Mouse (Mus musculus): ENCODE results near the gene Spaca4. TPM values are rescaled to one million over a fixed set of nuclear protein-coding genes. Genes with fewer than 3 reads are reported as not detected.

Spaca4 gene
- polyA plus RNA-seq, 1 experiment from 2014 or later, result not detected

GRCm38 (mm10) chr7:45689099-45689498, 36.5 kb downstream of the Spaca4 start:
- Histone ChIP-seq H3K27me3 (ENCODE audit: insufficient read depth, low read length) (no peaks in the 10 kb centered on the region), H3K9me3 (ENCODE audit: low read depth, low read length) (no peaks in the 10 kb centered on the region), H3K9ac (no peak overlapping the region), H3K4me1 (ENCODE audit: insufficient read depth) (no peaks in the 10 kb centered on the region), H3K4me3 (ENCODE audit: low read depth, low read length) (no peak overlapping the region), H3K4me2 (no peak overlapping the region), H3K27ac (ENCODE audit: low read depth) (no peak overlapping the region), H3K36me3 (ENCODE audit: insufficient read depth) (no peaks in the 10 kb centered on the region)
- DNase-seq (no peak), ATAC-seq (ENCODE audit: insufficient read depth) (no peak)
- TF ChIP-seq CTCF (IDR thresholded peaks at IDR 0.05; ENCODE audit: low read depth), result no peak
- 56% methylated on average over 6 of the region's 6 CpGs for WGBS

- no peak for DNase-seq
- Histone ChIP-seq H3K4me1 (ENCODE audit: insufficient read depth) (peaks cover 7% of the 10 kb centered on the region; the same call in 1 of the 2 replicates), H3K9me3 (ENCODE audit: low read depth, low read length) (no peaks in the 10 kb centered on the region), H3K4me2 (no peak overlapping the region), H3K27ac (ENCODE audit: low read depth) (no peak overlapping the region), H3K9ac (no peak overlapping the region), H3K27me3 (ENCODE audit: insufficient read depth, low read length) (no peaks in the 10 kb centered on the region), H3K4me3 (ENCODE audit: low read depth, low read length) (no peak overlapping the region), H3K36me3 (ENCODE audit: insufficient read depth) (no peaks in the 10 kb centered on the region)
- 52% methylated on average over 3 of the region's 3 CpGs for WGBS
- ATAC-seq (ENCODE audit: insufficient read depth), result no peak
- no peak for TF ChIP-seq CTCF (IDR thresholded peaks at IDR 0.05; ENCODE audit: low read depth)
Observed at GRCm38 (mm10) chr7:45686841-45687240, 38.8 kb downstream of the Spaca4 start.

GRCm38 (mm10) chr7:45685811-45686210, 39.8 kb downstream of the Spaca4 start:
- no peak overlapping the region for H3K27ac ChIP-seq (ENCODE audit: low read depth)
- TF ChIP-seq CTCF (IDR thresholded peaks at IDR 0.05; ENCODE audit: low read depth), result no peak
- H3K4me3 ChIP-seq (ENCODE audit: low read depth, low read length), result no peak overlapping the region
- DNase-seq, result no peak
- no peak overlapping the region for H3K9ac ChIP-seq
- ATAC-seq (ENCODE audit: insufficient read depth), result no peak
- H3K9me3 ChIP-seq (ENCODE audit: low read depth, low read length), result no peaks in the 10 kb centered on the region
- H3K4me1 ChIP-seq (ENCODE audit: insufficient read depth), result peaks cover 7% of the 10 kb centered on the region; the same call in 1 of the 2 replicates
- H3K36me3 ChIP-seq (ENCODE audit: insufficient read depth), result no peaks in the 10 kb centered on the region
- no peaks in the 10 kb centered on the region for H3K27me3 ChIP-seq (ENCODE audit: insufficient read depth, low read length)
- H3K4me2 ChIP-seq, result no peak overlapping the region
- WGBS, result 26% methylated on average over 10 of the region's 10 CpGs

GRCm38 (mm10) chr7:45683396-45684050, 42.1 kb downstream of the Spaca4 start, which contains the start of gene Ntn5:
Gene Ntn5, plus strand, starts transcription at chr7:45684022.
- Histone ChIP-seq H3K27ac (ENCODE audit: low read depth) (no peak within 1 kb of the TSS), H3K27me3 (ENCODE audit: insufficient read depth, low read length) (no peaks in the 10 kb centered on the region), H3K9me3 (ENCODE audit: low read depth, low read length) (no peaks in the 10 kb centered on the region), H3K4me1 (ENCODE audit: insufficient read depth) (peaks cover 7% of the 10 kb centered on the region; the same call in 1 of the 2 replicates), H3K9ac (no peak within 1 kb of the TSS; the same call in 1 of the 2 replicates), H3K4me3 (ENCODE audit: low read depth, low read length) (no peak within 1 kb of the TSS), H3K36me3 (ENCODE audit: insufficient read depth) (no peaks in the 10 kb centered on the region), H3K4me2 (no peak within 1 kb of the TSS)
- WGBS, result 72% methylated on average over 7 of the region's 7 CpGs
- no peak for TF ChIP-seq CTCF (IDR thresholded peaks at IDR 0.05; ENCODE audit: low read depth)
- no peak for DNase-seq
- ATAC-seq (ENCODE audit: insufficient read depth), result no peak

- WGBS, result 28% methylated on average over 14 of the region's 14 CpGs
- Histone ChIP-seq H3K9me3 (ENCODE audit: low read depth, low read length) (no peaks in the 10 kb centered on the region), H3K9ac (0 out of 2 replicates have a peak overlapping the region, but pooled peaks have one; percentile 25), H3K4me3 (ENCODE audit: low read depth, low read length) (no peak overlapping the region), H3K4me2 (peak overlapping the region; percentile 46), H3K36me3 (ENCODE audit: insufficient read depth) (no peaks in the 10 kb centered on the region), H3K27me3 (ENCODE audit: insufficient read depth, low read length) (no peaks in the 10 kb centered on the region), H3K27ac (ENCODE audit: low read depth) (peak overlapping the region; percentile 56; the same call in 1 of the 2 replicates), H3K4me1 (ENCODE audit: insufficient read depth) (peaks cover 7% of the 10 kb centered on the region; the same call in 1 of the 2 replicates)
- peak; percentile 97 for DNase-seq
- TF ChIP-seq CTCF (IDR thresholded peaks at IDR 0.05; ENCODE audit: low read depth), result peak; percentile 98
- peak; percentile 80 for ATAC-seq (ENCODE audit: insufficient read depth)
Observed at GRCm38 (mm10) chr7:45682144-45683126, 43.2 kb downstream of the Spaca4 start.

GRCm38 (mm10) chr7:45681046-45681736, 44.4 kb downstream of the Spaca4 start:
- no peak overlapping the region for H3K4me2 ChIP-seq
- no peak overlapping the region for H3K9ac ChIP-seq
- ATAC-seq (ENCODE audit: insufficient read depth) (no peak), DNase-seq (no peak)
- TF ChIP-seq CTCF (IDR thresholded peaks at IDR 0.05; ENCODE audit: low read depth), result no peak
- H3K4me3 ChIP-seq (ENCODE audit: low read depth, low read length), result no peak overlapping the region
- H3K27me3 ChIP-seq (ENCODE audit: insufficient read depth, low read length), result no peaks in the 10 kb centered on the region
- H3K9me3 ChIP-seq (ENCODE audit: low read depth, low read length), result no peaks in the 10 kb centered on the region
- 72% methylated on average over 8 of the region's 8 CpGs for WGBS
- no peak overlapping the region for H3K27ac ChIP-seq (ENCODE audit: low read depth)
- peaks cover 7% of the 10 kb centered on the region; the same call in 1 of the 2 replicates for H3K4me1 ChIP-seq (ENCODE audit: insufficient read depth)
- H3K36me3 ChIP-seq (ENCODE audit: insufficient read depth), result no peaks in the 10 kb centered on the region
